Mouse (Mus musculus) neural tube, embryonic 12.5 days (tissue): Measurements from ENCODE around the gene Slc22a22. TPM values are rescaled to one million over a fixed set of nuclear protein-coding genes. Genes with fewer than 3 reads are reported as not detected.
A peak's percentile ranks its signal among the peaks of the same experiment; 100 is the strongest.

Experiments
- ATAC-seq: fragments of 200-750 bp; cut with Nextera tagmentation; 2 replicates; pipeline ENCODE4 v1.8.0; 2017; ENCODE audit warnings: low read depth, mild to moderate bottlenecking, moderate TSS enrichment, moderate library complexity; ENCODE audit not compliant: low FRiP score
- H3K27ac ChIP-seq: fragments of 300-500 bp; sonication (generic); 2 replicates; pipeline ENCODE4 v1.5.1; 2016
- H3K27me3 ChIP-seq: fragments of 300-500 bp; sonication (generic); replicated peaks from 2 replicates; pipeline ENCODE4 v1.6.1; 2016; ENCODE audit warnings: mild to moderate bottlenecking
- H3K36me3 ChIP-seq: fragments of 300-500 bp; sonication (generic); 2 replicates; pipeline ENCODE4 v1.6.1; 2016; ENCODE audit warnings: mild to moderate bottlenecking
- H3K4me1 ChIP-seq: fragments of 300-500 bp; sonication (generic); 2 replicates; pipeline ENCODE4 v1.6.1; 2016
- H3K4me2 ChIP-seq: fragments of 300-500 bp; sonication (generic); replicated peaks from 2 replicates; pipeline ENCODE4 v1.6.1; 2016; ENCODE audit warnings: mild to moderate bottlenecking
- H3K4me3 ChIP-seq: fragments of 300-500 bp; sonication (generic); 2 replicates; pipeline ENCODE4 v1.5.1; 2016
- H3K9ac ChIP-seq: fragments of 300-500 bp; sonication (generic); 2 replicates; pipeline ENCODE4 v1.6.1; 2016; ENCODE audit warnings: mild to moderate bottlenecking
- H3K9me3 ChIP-seq: fragments of 300-500 bp; sonication (generic); 2 replicates; pipeline ENCODE4 v1.6.1; 2016; ENCODE audit warnings: mild to moderate bottlenecking
- WGBS: fragments of 180-500 bp; shearing (Covaris S2); methylation state at CpG from one replicate; pipeline ENCODE4 v1.1.7; 2016; 5-methylcytosine and 5-hydroxymethylcytosine counted together
- polyA plus RNA-seq: library from polyadenylated mRNA; unstranded; fragments of >200 nt; fragmentation: Nextera tagmentation; extraction: Ambion mirVana; gene quantifications from 2 replicates; pipeline ENCODE4 v1.2.1, GENCODE M21; 2016

The Slc22a22 gene
- not detected in 2 replicates for polyA plus RNA-seq

- Histone ChIP-seq H3K9ac (no peak within 1 kb of the TSS), H3K36me3 (no peaks in the 10 kb centered on the region), H3K4me2 (no peak within 1 kb of the TSS), H3K27me3 (no peaks in the 10 kb centered on the region), H3K27ac (no peak within 1 kb of the TSS), H3K9me3 (no peaks in the 10 kb centered on the region), H3K4me3 (no peak within 1 kb of the TSS), H3K4me1 (no peaks in the 10 kb centered on the region)
- ATAC-seq, result no peak
- WGBS, result 79% methylated on average over 2 of the region's 2 CpGs
These were observed at the start of gene Slc22a22 for GRCm38 (mm10) chr15:57477525-57477924. Slc22a22 (minus strand) TSS chr15:57477625.

GRCm38 (mm10) chr15:57523510-57524298 lies 46.3 kb upstream of the Slc22a22 start:
- no peaks in the 10 kb centered on the region for H3K36me3 ChIP-seq
- H3K27ac ChIP-seq, result no peak overlapping the region
- no peaks in the 10 kb centered on the region for H3K4me1 ChIP-seq
- WGBS, result 75% methylated on average over 10 of the region's 10 CpGs
- no peaks in the 10 kb centered on the region for H3K27me3 ChIP-seq
- H3K9me3 ChIP-seq, result no peaks in the 10 kb centered on the region
- H3K9ac ChIP-seq, result no peak overlapping the region
- H3K4me2 ChIP-seq, result no peak overlapping the region
- H3K4me3 ChIP-seq, result no peak overlapping the region
- no peak for ATAC-seq

GRCm38 (mm10) chr15:57522160-57522559 lies 44.7 kb upstream of the Slc22a22 start:
- 61% methylated on average over 1 of the region's 1 CpGs for WGBS
- Histone ChIP-seq H3K27ac (no peak overlapping the region), H3K4me1 (no peaks in the 10 kb centered on the region), H3K27me3 (no peaks in the 10 kb centered on the region), H3K36me3 (no peaks in the 10 kb centered on the region), H3K4me2 (no peak overlapping the region), H3K9me3 (no peaks in the 10 kb centered on the region), H3K9ac (no peak overlapping the region), H3K4me3 (no peak overlapping the region)
- no peak for ATAC-seq

GRCm38 (mm10) chr15:57509185-57510172 lies 32.1 kb upstream of the Slc22a22 start:
- H3K4me2 ChIP-seq, result no peak overlapping the region
- no peaks in the 10 kb centered on the region for H3K27me3 ChIP-seq
- no peak overlapping the region for H3K4me3 ChIP-seq
- H3K4me1 ChIP-seq, result no peaks in the 10 kb centered on the region
- no peaks in the 10 kb centered on the region for H3K9me3 ChIP-seq
- WGBS, result 43% methylated on average over 21 of the region's 21 CpGs
- no peaks in the 10 kb centered on the region for H3K36me3 ChIP-seq
- no peak for ATAC-seq
- no peak overlapping the region for H3K9ac ChIP-seq
- no peak overlapping the region for H3K27ac ChIP-seq

GRCm38 (mm10) chr15:57508242-57509184 lies 31.1 kb upstream of the Slc22a22 start:
- peak; percentile 86 for ATAC-seq
- no peaks in the 10 kb centered on the region for H3K4me1 ChIP-seq
- H3K27ac ChIP-seq, result no peak overlapping the region
- H3K4me3 ChIP-seq, result no peak overlapping the region
- H3K27me3 ChIP-seq, result no peaks in the 10 kb centered on the region
- no peaks in the 10 kb centered on the region for H3K9me3 ChIP-seq
- H3K4me2 ChIP-seq, result no peak overlapping the region
- 64% methylated on average over 11 of the region's 11 CpGs for WGBS
- H3K36me3 ChIP-seq, result no peaks in the 10 kb centered on the region
- no peak overlapping the region for H3K9ac ChIP-seq

GRCm38 (mm10) chr15:57504126-57504705 lies 26.8 kb upstream of the Slc22a22 start:
- no peak overlapping the region for H3K27ac ChIP-seq
- 60% methylated on average over 9 of the region's 9 CpGs for whole genome bisulfite sequencing
- no peak overlapping the region for H3K4me3 ChIP-seq
- H3K9ac ChIP-seq, result no peak overlapping the region
- H3K4me2 ChIP-seq, result no peak overlapping the region
- H3K4me1 ChIP-seq, result no peaks in the 10 kb centered on the region
- no peaks in the 10 kb centered on the region for H3K9me3 ChIP-seq
- no peaks in the 10 kb centered on the region for H3K36me3 ChIP-seq
- ATAC-seq, result no peak
- no peaks in the 10 kb centered on the region for H3K27me3 ChIP-seq

GRCm38 (mm10) chr15:57503656-57504055 lies 26.2 kb upstream of the Slc22a22 start:
- no peaks in the 10 kb centered on the region for H3K4me1 ChIP-seq
- H3K27me3 ChIP-seq, result no peaks in the 10 kb centered on the region
- H3K36me3 ChIP-seq, result no peaks in the 10 kb centered on the region
- no peak for ATAC-seq
- no peak overlapping the region for H3K27ac ChIP-seq
- no peak overlapping the region for H3K4me2 ChIP-seq
- H3K9ac ChIP-seq, result no peak overlapping the region
- H3K9me3 ChIP-seq, result no peaks in the 10 kb centered on the region
- 94% methylated on average over 3 of the region's 3 CpGs for WGBS
- no peak overlapping the region for H3K4me3 ChIP-seq

- Histone ChIP-seq H3K4me3 (no peak overlapping the region), H3K27ac (no peak overlapping the region), H3K27me3 (no peaks in the 10 kb centered on the region), H3K36me3 (no peaks in the 10 kb centered on the region), H3K4me2 (no peak overlapping the region), H3K9ac (no peak overlapping the region), H3K4me1 (no peaks in the 10 kb centered on the region), H3K9me3 (no peaks in the 10 kb centered on the region)
- ATAC-seq, result no peak
These were observed 24.1 kb upstream of the Slc22a22 start for GRCm38 (mm10) chr15:57501559-57501958.

- H3K9ac ChIP-seq, result no peak overlapping the region
- H3K4me1 ChIP-seq, result no peaks in the 10 kb centered on the region
- no peaks in the 10 kb centered on the region for H3K36me3 ChIP-seq
- WGBS, result 91% methylated on average over 2 of the region's 2 CpGs
- no peaks in the 10 kb centered on the region for H3K9me3 ChIP-seq
- H3K4me3 ChIP-seq, result no peak overlapping the region
- no peak overlapping the region for H3K4me2 ChIP-seq
- H3K27me3 ChIP-seq, result no peaks in the 10 kb centered on the region
- ATAC-seq, result no peak
- H3K27ac ChIP-seq, result no peak overlapping the region
These were observed 18.7 kb upstream of the Slc22a22 start for GRCm38 (mm10) chr15:57496106-57496505.

GRCm38 (mm10) chr15:57482509-57482908 lies 5.1 kb upstream of the Slc22a22 start:
- Histone ChIP-seq H3K4me3 (no peak overlapping the region), H3K9ac (no peak overlapping the region), H3K4me2 (no peak overlapping the region), H3K27me3 (no peaks in the 10 kb centered on the region), H3K27ac (no peak overlapping the region), H3K36me3 (no peaks in the 10 kb centered on the region), H3K9me3 (no peaks in the 10 kb centered on the region), H3K4me1 (no peaks in the 10 kb centered on the region)
- ATAC-seq, result no peak
- 61% methylated on average over 2 of the region's 2 CpGs for WGBS

GRCm38 (mm10) chr15:57471648-57472047 lies 5.8 kb downstream of the Slc22a22 start:
- H3K9ac ChIP-seq, result no peak overlapping the region
- WGBS, result 66% methylated on average over 3 of the region's 3 CpGs
- H3K4me3 ChIP-seq, result no peak overlapping the region
- no peak for ATAC-seq
- H3K4me2 ChIP-seq, result no peak overlapping the region
- H3K27me3 ChIP-seq, result no peaks in the 10 kb centered on the region
- no peak overlapping the region for H3K27ac ChIP-seq
- H3K36me3 ChIP-seq, result no peaks in the 10 kb centered on the region
- H3K9me3 ChIP-seq, result no peaks in the 10 kb centered on the region
- H3K4me1 ChIP-seq, result no peaks in the 10 kb centered on the region
